Mouse (Mus musculus): ENCODE measurements around the gene Sorl1.

The Sorl1 gene

DNA sequence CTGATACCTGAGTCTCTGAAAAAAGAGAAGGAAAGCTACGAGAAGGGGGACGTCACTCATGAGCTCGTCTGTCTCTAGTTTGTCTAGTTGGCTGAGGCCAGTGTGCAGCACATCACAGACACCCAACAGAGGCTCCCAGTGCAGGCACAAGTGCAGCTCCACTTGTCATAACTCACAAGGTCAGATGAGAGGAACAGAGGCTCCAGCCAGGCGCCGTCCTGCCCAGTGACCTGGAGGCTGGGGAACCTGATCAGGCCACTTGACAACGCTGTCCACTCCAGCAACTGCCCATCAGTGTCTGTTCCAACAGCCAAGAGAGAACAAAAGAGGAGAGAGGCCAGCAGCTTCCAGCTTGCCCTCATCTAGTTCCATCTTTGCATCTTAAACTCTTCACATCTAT lies 201.7 kb downstream of the Sorl1 start:
- DNase-seq (ENCODE audit: low read depth, low spot score): no peak

DNA sequence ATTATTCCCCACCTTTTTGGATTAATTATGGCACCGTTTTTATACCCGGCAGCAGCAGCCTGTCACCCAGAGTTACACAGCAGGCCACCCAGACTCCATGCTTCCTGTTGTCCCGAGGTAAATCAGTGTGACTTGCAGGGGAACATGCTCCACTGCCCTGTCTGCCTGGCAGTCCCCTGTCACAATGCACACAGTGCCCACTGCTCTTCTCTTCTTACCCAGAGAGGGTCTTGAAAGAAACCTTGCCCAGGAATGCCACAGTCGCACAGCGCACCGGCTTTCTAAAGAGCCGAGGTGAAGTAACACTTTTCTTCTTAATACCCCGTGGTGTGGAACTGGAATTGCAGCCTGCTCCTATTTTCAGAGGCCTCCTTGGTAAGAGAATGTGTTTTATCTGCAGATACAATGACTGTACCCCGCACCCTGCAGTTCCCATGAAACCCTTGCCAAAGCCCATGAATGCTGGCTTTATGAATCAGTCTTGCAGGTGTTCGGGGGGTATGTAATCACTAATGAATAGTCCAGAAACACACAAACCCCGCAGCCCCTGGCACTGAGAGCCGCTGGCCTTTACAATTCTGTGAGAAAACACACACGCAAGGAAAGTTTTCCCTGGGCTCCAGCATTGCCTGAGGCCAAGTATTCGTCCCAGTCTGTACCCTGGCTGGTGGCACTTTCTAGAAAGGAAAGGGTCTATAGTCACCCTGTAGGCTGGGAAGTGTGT lies 205.3 kb downstream of the Sorl1 start:
- DNase-seq (ENCODE audit: low read depth, low spot score): no peak

DNA sequence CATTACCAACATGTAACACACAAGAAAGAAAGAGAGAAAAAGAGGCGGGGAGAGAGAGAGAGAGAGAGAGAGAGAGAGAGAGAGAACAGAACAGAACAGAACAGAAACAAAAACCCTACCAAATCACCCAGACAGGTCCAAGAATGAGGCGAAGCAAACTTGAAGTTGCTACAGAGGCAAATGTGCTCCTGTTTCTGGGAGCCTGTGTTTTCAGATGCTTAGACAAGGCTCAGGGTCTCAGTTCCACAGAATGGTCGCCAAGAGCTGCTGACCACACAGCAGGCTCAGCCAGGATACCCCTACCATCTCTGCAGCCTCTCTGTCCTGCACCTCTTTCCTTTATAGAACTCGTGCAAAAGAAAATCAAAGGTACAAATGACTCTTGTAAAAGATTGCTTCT lies 205.9 kb downstream of the Sorl1 start:
- no peak for DNase-seq (ENCODE audit: low read depth, low spot score)

DNA sequence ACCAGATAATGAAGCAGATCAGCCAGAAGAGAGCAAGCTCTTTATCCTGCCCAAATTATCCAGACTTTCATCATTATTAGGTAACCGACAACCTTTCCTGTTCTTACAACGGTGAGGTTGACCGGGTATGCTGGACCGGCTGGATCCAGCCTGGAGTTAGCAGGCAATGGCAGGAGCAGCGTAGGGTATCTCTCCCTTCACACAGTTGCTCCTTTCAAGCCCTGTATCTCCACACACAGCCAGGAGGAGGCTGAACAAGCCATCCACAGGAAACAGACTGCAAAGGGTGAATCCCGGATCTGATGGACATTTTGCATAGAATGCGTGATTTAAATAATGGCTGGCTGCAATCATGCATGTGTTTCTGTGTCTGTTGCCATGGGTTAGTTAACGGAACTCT lies 208.5 kb downstream of the Sorl1 start:
- DNase-seq (ENCODE audit: low read depth, low spot score): no peak
